Mouse (Mus musculus): Measurements from ENCODE around the gene Sec14l3.
A peak's percentile ranks its signal among the peaks of the same experiment; 100 is the strongest.

GRCm38 (mm10) chr11:4029343-4029742 is 35.3 kb upstream of the Sec14l3 start:
- TF ChIP-seq CTCF (IDR thresholded peaks at IDR 0.05; ENCODE audit: control insufficient read depth, insufficient read depth, insufficient replicate concordance, low read depth, low read length) (peak; percentile 62; the same call in 1 of the 2 replicates), POLR2A (IDR thresholded peaks at IDR 0.05; ENCODE audit: control insufficient read depth, low read depth, low read length) (no peak)

Measured in testis, adult 2 months (tissue).